ENCODE assay signal across 14 mouse cellular contexts in the genomic region with DNA sequence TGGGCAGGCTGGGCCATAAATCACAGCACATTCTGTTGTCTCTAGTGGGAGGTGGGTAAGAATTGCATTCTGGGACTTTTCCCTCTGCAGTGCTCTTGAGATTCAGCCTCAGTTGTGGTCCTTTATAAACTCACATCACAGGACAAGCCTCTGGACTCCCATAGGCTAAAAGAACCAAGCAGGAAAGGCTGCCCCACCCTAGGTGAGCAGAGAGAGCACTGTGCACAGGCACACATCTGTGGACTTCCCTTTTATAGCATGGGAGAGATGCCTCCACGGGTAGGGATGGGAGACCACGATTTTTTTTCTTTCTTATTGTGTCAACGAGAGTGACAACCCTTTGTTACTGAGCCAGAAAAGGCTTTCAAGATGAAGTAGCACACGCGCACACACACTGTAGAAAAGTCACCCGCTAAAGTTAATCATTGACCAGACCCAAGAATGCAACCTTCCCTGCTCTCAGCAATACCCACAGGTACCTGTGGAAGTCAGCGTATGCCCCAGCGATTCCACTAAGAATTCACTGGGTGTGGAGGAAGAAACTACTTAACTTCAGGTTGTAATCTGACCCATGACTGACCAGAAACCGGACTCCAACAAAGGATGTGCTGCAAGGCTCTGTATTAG. TPM values are rescaled to one million over a fixed set of nuclear protein-coding genes. Genes with fewer than 3 reads are reported as not detected.
A peak's percentile ranks its signal among the peaks of the same experiment; 100 is the strongest.
DNase-seq lines count a peak whose midpoint lies in the region; ATAC-seq lines count a peak whose summit lies in the region.
"Had no signal": no experiment of that assay in that cellular context is flagged by ENCODE, and none has a peak within 500 bp of the region (broad histone marks: within the 10 kb centered on the region; RNA-seq: fewer than 3 reads in every experiment).

No protein-coding gene starts in this region.

- H3K27ac ChIP-seq in intestine, embryonic 15.5 days, result peak overlapping the region; percentile 77
- H3K27ac ChIP-seq: hindbrain, embryonic 14.5 days; neural tube, embryonic 15.5 days had no signal

- ATAC-seq in intestine, embryonic 15.5 days, result peak; percentile 95

- H3K4me1 ChIP-seq in intestine, embryonic 15.5 days (replicated peaks), result no peaks in the 10 kb centered on the region
- H3K4me1 ChIP-seq: neural tube, embryonic 15.5 days had no signal

- no peaks in the 10 kb centered on the region for H3K9me3 ChIP-seq in intestine, embryonic 15.5 days
- H3K9me3 ChIP-seq: neural tube, embryonic 15.5 days had no signal

- peak overlapping the region; percentile 40 for H3K4me2 ChIP-seq in intestine, embryonic 15.5 days (replicated peaks)
- H3K4me2 ChIP-seq: hindbrain, embryonic 14.5 days; neural tube, embryonic 15.5 days had no signal

- H3K36me3 ChIP-seq in intestine, embryonic 15.5 days, result no peaks in the 10 kb centered on the region
- H3K36me3 ChIP-seq: neural tube, embryonic 15.5 days had no signal

- H3K27me3 ChIP-seq in intestine, embryonic 15.5 days (replicated peaks), result no peaks in the 10 kb centered on the region
- H3K27me3 ChIP-seq: neural tube, embryonic 15.5 days had no signal

- no peak overlapping the region for H3K9ac ChIP-seq in intestine, embryonic 15.5 days
- H3K9ac ChIP-seq: hindbrain, embryonic 14.5 days; neural tube, embryonic 15.5 days had no signal

- 43% methylated on average over 9 of the region's 9 CpGs for WGBS in intestine, embryonic 15.5 days

- no peak overlapping the region for H3K4me3 ChIP-seq in intestine, embryonic 15.5 days (replicated peaks)
- H3K4me3 ChIP-seq: neural tube, embryonic 15.5 days had no signal

- DNase-seq in embryo, embryonic 10 days (ENCODE audit: low spot score), result peak; percentile 11
- no peak for DNase-seq in embryo, embryonic 9.5 days (ENCODE audit: extremely low spot score)
- peak; percentile 68 to 83 for DNase-seq in kidney, postnatal 25 days
- DNase-seq in lung, postnatal 25 days (ENCODE audit: low spot score), result peak; percentile 54
- no peak for DNase-seq in spleen, postnatal 10 days (ENCODE audit: low spot score in 2 of 2)
- DNase-seq in heart, adult 18-20 months, result no peak
- DNase-seq in natural killer cell, adult 2 months (ENCODE audit: low spot score in 2 of 2), result no peak
- DNase-seq: adrenal gland, adult 8-10 months; layer of hippocampus, postnatal 36 days; right cerebral cortex, postnatal 4 days; thymus, postnatal 36 days had no signal

RNA-seq across cellular contexts. Expression of gene Cd2ap, which starts 32.4 kb away (rescaled TPM):
- polyA plus RNA-seq in intestine, embryonic 15.5 days (2015; fragmentation: Nextera tagmentation; extraction: Ambion mirVana), result 33.1 and 37.3 TPM in 2 replicates
- 10 to 100 TPM; 16.3 to 20.1 TPM for total RNA-seq in heart, adult 18-20 months (2021)

Comparison
In these comparisons a context has a peak if more than half of its experiments do, and no peak if none do; other contexts are left out.
1. DNase-seq: peak in embryo, embryonic 10 days (single experiment), kidney, postnatal 25 days (2 of 2) and lung, postnatal 25 days (single experiment); none in embryo, embryonic 9.5 days (single experiment), spleen, postnatal 10 days (0 of 2), heart, adult 18-20 months (0 of 2) and natural killer cell, adult 2 months (0 of 2).